Comparison of ENCODE assay signal across 9 mouse cellular contexts in the genomic region with DNA sequence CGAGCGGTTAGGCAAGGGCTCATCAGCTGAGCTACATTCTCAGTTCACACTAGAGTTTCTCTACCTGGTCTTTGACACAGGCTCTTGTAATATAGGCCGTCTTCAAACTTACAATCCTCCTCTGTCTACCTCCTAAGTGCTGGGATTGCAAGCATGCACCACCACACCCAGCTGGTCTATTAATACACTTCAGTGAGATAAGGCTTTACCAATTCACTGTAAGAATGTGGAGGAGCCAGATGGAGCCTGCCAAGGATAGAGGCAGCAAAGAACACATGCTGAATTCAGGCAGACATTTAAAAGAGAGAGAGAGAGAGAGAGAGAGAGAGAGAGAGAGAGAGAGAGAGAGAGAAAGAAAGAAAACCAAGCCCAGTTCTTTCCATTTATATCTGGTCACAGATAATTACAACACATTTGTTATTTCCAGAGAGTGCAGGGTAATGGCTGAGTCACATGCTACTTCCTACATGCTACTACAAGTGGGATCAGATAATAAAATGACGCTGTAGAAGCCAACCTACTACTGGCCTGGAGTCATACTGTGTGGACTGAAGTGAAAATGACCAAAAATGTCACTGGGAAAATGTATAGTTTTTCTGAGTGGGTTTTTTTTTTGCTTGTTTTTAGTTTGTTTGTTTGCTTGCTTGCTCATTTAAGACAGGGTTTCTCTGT. TPM values are rescaled to one million over a fixed set of nuclear protein-coding genes. Genes with fewer than 3 reads are reported as not detected.
A peak's percentile ranks its signal among the peaks of the same experiment; 100 is the strongest.
DNase-seq lines count a peak whose midpoint lies in the region; ATAC-seq and TF ChIP-seq lines count a peak whose summit lies in the region.
"Had no signal": no experiment of that assay in that cellular context is flagged by ENCODE, and none has a peak within 500 bp of the region (broad histone marks: within the 10 kb centered on the region; RNA-seq: fewer than 3 reads in every experiment).

No protein-coding gene starts in this region.

- no peak overlapping the region for H3K9ac ChIP-seq in forebrain, embryonic 14.5 days (ENCODE audit: low read length)
- H3K9ac ChIP-seq in lung, embryonic 14.5 days: no peak overlapping the region
- no peak overlapping the region for H3K9ac ChIP-seq in heart, embryonic 13.5 days
- H3K9ac ChIP-seq: neural tube, embryonic 13.5 days had no signal

- H3K4me1 ChIP-seq in forebrain, embryonic 14.5 days (ENCODE audit: control insufficient read depth, insufficient read depth, low read length): no peaks in the 10 kb centered on the region
- H3K4me1 ChIP-seq in forebrain, embryonic 10.5 days: no peaks in the 10 kb centered on the region
- H3K4me1 ChIP-seq in lung, embryonic 14.5 days (ENCODE audit: insufficient read depth): no peaks in the 10 kb centered on the region
- peaks cover 44% of the 10 kb centered on the region for H3K4me1 ChIP-seq in heart, embryonic 13.5 days
- H3K4me1 ChIP-seq: neural tube, embryonic 13.5 days had no signal

- DNase-seq in forebrain, embryonic 14.5 days (ENCODE audit: low spot score): peak; percentile 31
- no peak for DNase-seq in forebrain, embryonic 10.5 days (ENCODE audit: extremely low spot score, low spot score)
- peak; percentile 50 for DNase-seq in lung, embryonic 14.5 days
- no peak for DNase-seq in lung, postnatal 4 days
- DNase-seq in right cerebral cortex, postnatal 25 days: peak; percentile 28
- no peak for DNase-seq in embryo, embryonic 9.5 days (ENCODE audit: extremely low spot score)
- no peak for DNase-seq in cerebellum, adult 11-12 months

- TF ChIP-seq CTCF in lung, embryonic 14.5 days (IDR thresholded peaks at IDR 0.05; ENCODE audit: low read depth): no peak

- ATAC-seq in forebrain, embryonic 14.5 days: no peak; the same call in 1 of the 2 replicates
- peak; percentile 76; the same call in 1 of the 2 replicates for ATAC-seq in lung, embryonic 14.5 days (ENCODE audit: insufficient read depth)
- peak; percentile 68; the same call in 1 of the 2 replicates for ATAC-seq in heart, embryonic 13.5 days (ENCODE audit: extremely low read depth, insufficient number of reproducible peaks, low FRiP score, low TSS enrichment)

- no peak overlapping the region for H3K27ac ChIP-seq in forebrain, embryonic 14.5 days (ENCODE audit: low read depth, low read length)
- no peak overlapping the region for H3K27ac ChIP-seq in forebrain, embryonic 10.5 days
- H3K27ac ChIP-seq in lung, embryonic 14.5 days (ENCODE audit: low read depth): peak overlapping the region; percentile 54; the same call in 1 of the 2 replicates
- peak overlapping the region; percentile 82 for H3K27ac ChIP-seq in heart, embryonic 13.5 days (replicated peaks)
- H3K27ac ChIP-seq: neural tube, embryonic 13.5 days had no signal

- 94% methylated on average over 4 of the region's 4 CpGs for WGBS in forebrain, embryonic 14.5 days
- 92% methylated on average over 4 of the region's 4 CpGs for WGBS in forebrain, embryonic 10.5 days
- 58% methylated on average over 4 of the region's 4 CpGs for WGBS in lung, embryonic 14.5 days
- WGBS in heart, embryonic 13.5 days: 48% methylated on average over 4 of the region's 4 CpGs

- no peaks in the 10 kb centered on the region for H3K27me3 ChIP-seq in forebrain, embryonic 14.5 days (replicated peaks; ENCODE audit: control insufficient read depth, insufficient read depth, low read length)
- H3K27me3 ChIP-seq in forebrain, embryonic 10.5 days (ENCODE audit: poor library complexity, severe bottlenecking): no peaks in the 10 kb centered on the region
- no peaks in the 10 kb centered on the region for H3K27me3 ChIP-seq in lung, embryonic 14.5 days (ENCODE audit: insufficient read depth, low read length)
- H3K27me3 ChIP-seq in heart, embryonic 13.5 days (replicated peaks): no peaks in the 10 kb centered on the region
- H3K27me3 ChIP-seq: neural tube, embryonic 13.5 days had no signal

- no peak overlapping the region for H3K4me2 ChIP-seq in forebrain, embryonic 14.5 days (ENCODE audit: low read length)
- no peak overlapping the region for H3K4me2 ChIP-seq in lung, embryonic 14.5 days
- peak overlapping the region; percentile 41 for H3K4me2 ChIP-seq in heart, embryonic 13.5 days
- H3K4me2 ChIP-seq: neural tube, embryonic 13.5 days had no signal

- H3K9me3 ChIP-seq in forebrain, embryonic 14.5 days (replicated peaks; ENCODE audit: control insufficient read depth, low read length): no peaks in the 10 kb centered on the region
- no peaks in the 10 kb centered on the region for H3K9me3 ChIP-seq in forebrain, embryonic 10.5 days
- H3K9me3 ChIP-seq in lung, embryonic 14.5 days (ENCODE audit: low read depth, low read length): no peaks in the 10 kb centered on the region
- no peaks in the 10 kb centered on the region for H3K9me3 ChIP-seq in heart, embryonic 13.5 days
- H3K9me3 ChIP-seq: neural tube, embryonic 13.5 days had no signal

- no peaks in the 10 kb centered on the region for H3K36me3 ChIP-seq in forebrain, embryonic 14.5 days (ENCODE audit: control insufficient read depth, insufficient read depth, low read length)
- H3K36me3 ChIP-seq in forebrain, embryonic 10.5 days (replicated peaks): no peaks in the 10 kb centered on the region
- no peaks in the 10 kb centered on the region for H3K36me3 ChIP-seq in lung, embryonic 14.5 days (ENCODE audit: insufficient read depth)
- peaks cover 3% of the 10 kb centered on the region; the same call in 1 of the 2 replicates for H3K36me3 ChIP-seq in heart, embryonic 13.5 days
- H3K36me3 ChIP-seq: neural tube, embryonic 13.5 days had no signal

- no peak overlapping the region for H3K4me3 ChIP-seq in forebrain, embryonic 14.5 days (ENCODE audit: low read depth, low read length)
- no peak overlapping the region for H3K4me3 ChIP-seq in forebrain, embryonic 10.5 days
- H3K4me3 ChIP-seq in lung, embryonic 14.5 days (ENCODE audit: low read depth, low read length): no peak overlapping the region
- no peak overlapping the region for H3K4me3 ChIP-seq in heart, embryonic 13.5 days
- H3K4me3 ChIP-seq: neural tube, embryonic 13.5 days had no signal

RNA-seq across cellular contexts. Expression of a gene that starts 45.7 kb away (rescaled TPM):
- polyA plus RNA-seq in forebrain, embryonic 14.5 days (2014; fragmentation: Nextera tagmentation; extraction: Ambion mirVana): 82.8 and 105 TPM in 2 replicates
- 113 and 119 TPM in 2 replicates for polyA plus RNA-seq in forebrain, embryonic 10.5 days (2016; fragmentation: Nextera tagmentation; extraction: Ambion mirVana)
- polyA plus RNA-seq in lung, embryonic 14.5 days (2014; fragmentation: Nextera tagmentation; extraction: Ambion mirVana): 128 and 145 TPM in 2 replicates
- polyA plus RNA-seq in heart, embryonic 13.5 days (2015; fragmentation: Nextera tagmentation; extraction: Ambion mirVana): 126 and 137 TPM in 2 replicates

Comparison
In these comparisons a context has a peak if more than half of its experiments do, and no peak if none do; other contexts are left out.
1. DNase-seq: peak in forebrain, embryonic 14.5 days (single experiment), lung, embryonic 14.5 days (single experiment) and right cerebral cortex, postnatal 25 days (single experiment); none in forebrain, embryonic 10.5 days (single experiment), lung, postnatal 4 days (0 of 2), embryo, embryonic 9.5 days (single experiment) and cerebellum, adult 11-12 months (single experiment).
2. H3K27ac ChIP-seq: peak in lung, embryonic 14.5 days (single experiment) and heart, embryonic 13.5 days (single experiment); none in forebrain, embryonic 14.5 days (single experiment) and forebrain, embryonic 10.5 days (single experiment).